ENCODE assay signal across 21 mouse cellular contexts in the genomic region with DNA sequence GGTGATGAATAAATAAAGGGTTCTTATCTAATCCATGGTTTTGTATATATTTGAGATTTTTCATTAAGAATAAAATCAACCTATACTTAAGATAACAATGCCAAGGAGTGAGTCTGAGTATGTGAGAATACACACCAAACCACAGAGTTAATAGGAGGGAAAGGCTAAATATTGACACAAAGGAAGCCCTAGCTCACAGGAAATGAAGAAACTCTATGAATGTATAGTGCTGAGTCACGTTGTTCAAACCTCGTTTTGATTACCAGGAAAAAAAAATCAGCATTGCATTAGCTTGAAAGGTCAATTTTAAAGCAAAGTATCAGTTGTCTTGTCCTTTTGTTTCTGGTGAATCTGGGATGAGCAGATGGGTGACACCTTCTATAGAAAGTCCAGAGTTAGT. TPM values are rescaled to one million over a fixed set of nuclear protein-coding genes. Genes with fewer than 3 reads are reported as not detected.
A peak's percentile ranks its signal among the peaks of the same experiment; 100 is the strongest.
DNase-seq lines count a peak whose midpoint lies in the region; ATAC-seq and TF ChIP-seq lines count a peak whose summit lies in the region.
"Had no signal": no experiment of that assay in that cellular context is flagged by ENCODE, and none has a peak within 500 bp of the region (broad histone marks: within the 10 kb centered on the region; RNA-seq: fewer than 3 reads in every experiment).

No protein-coding gene starts in this region.

- no peak for TF ChIP-seq POLR2A in MEL (IDR thresholded peaks at IDR 0.05; ENCODE audit: control insufficient read depth in 1 of 2, insufficient read depth in 1 of 2, low read depth in 1 of 2, low read length in 2 of 2, poor library complexity in 1 of 2)

- no peak for TF ChIP-seq RAD21 in MEL (IDR thresholded peaks at IDR 0.05; ENCODE audit: low read depth, low read length)

- no peaks in the 10 kb centered on the region; a peak in 1 of 4 replicates for H3K27me3 ChIP-seq in MEL (ENCODE audit: control insufficient read depth in 1 of 2, insufficient read depth in 2 of 2, low read length in 2 of 2)
- H3K27me3 ChIP-seq in stomach, embryonic 14.5 days (ENCODE audit: control insufficient read depth, insufficient read depth, low read length): no peaks in the 10 kb centered on the region
- no peaks in the 10 kb centered on the region for H3K27me3 ChIP-seq in stomach, postnatal 0 days (ENCODE audit: control insufficient read depth, insufficient read depth, low read length)
- H3K27me3 ChIP-seq: embryonic facial prominence, embryonic 13.5 days; forebrain, embryonic 12.5 days; heart, embryonic 13.5 days had no signal

- TF ChIP-seq CTCF in MEL (IDR thresholded peaks at IDR 0.05 in 2 of 3, conservative IDR thresholded peaks at IDR 0.05 in 1 of 3; ENCODE audit: control insufficient read depth in 1 of 3, insufficient read depth in 1 of 3, low read depth in 2 of 3, low read length in 3 of 3, poor library complexity in 1 of 3, severe bottlenecking in 1 of 3): no peak
- no peak for TF ChIP-seq CTCF in stomach, postnatal 0 days (IDR thresholded peaks at IDR 0.05; ENCODE audit: low read depth)

- no peak overlapping the region for H3K4me2 ChIP-seq in stomach, embryonic 14.5 days (replicated peaks; ENCODE audit: low read depth, low read length)
- no peak overlapping the region for H3K4me2 ChIP-seq in stomach, postnatal 0 days (replicated peaks; ENCODE audit: low read depth)
- H3K4me2 ChIP-seq: embryonic facial prominence, embryonic 13.5 days; forebrain, embryonic 12.5 days; heart, embryonic 13.5 days; hindbrain, embryonic 14.5 days had no signal

- H3K4me3 ChIP-seq in MEL (ENCODE audit: control insufficient read depth in 1 of 2, insufficient read depth in 1 of 2, low read depth in 2 of 2, low read length in 2 of 2): no peak overlapping the region
- no peak overlapping the region for H3K4me3 ChIP-seq in stomach, embryonic 14.5 days (ENCODE audit: low read depth, low read length)
- H3K4me3 ChIP-seq in stomach, postnatal 0 days (ENCODE audit: low read depth, low read length): no peak overlapping the region
- H3K4me3 ChIP-seq: embryonic facial prominence, embryonic 10.5 days; embryonic facial prominence, embryonic 13.5 days; erythroblast, embryonic 14.5 days; forebrain, embryonic 12.5 days; gastrocnemius, adult 2 months; heart, embryonic 13.5 days had no signal

- 30% methylated on average over 2 of the region's 2 CpGs for WGBS in stomach, embryonic 14.5 days
- WGBS in stomach, postnatal 0 days: 23% methylated on average over 2 of the region's 2 CpGs

- H3K36me3 ChIP-seq in MEL (ENCODE audit: control insufficient read depth in 1 of 2, insufficient read depth in 2 of 2, low read length in 2 of 2): peaks cover 0 to 9% of the 10 kb centered on the region in 2 experiments; a peak in 2 of 4 replicates
- no peaks in the 10 kb centered on the region for H3K36me3 ChIP-seq in stomach, embryonic 14.5 days (ENCODE audit: control insufficient read depth, insufficient read depth, low read length)
- no peaks in the 10 kb centered on the region for H3K36me3 ChIP-seq in stomach, postnatal 0 days (ENCODE audit: control insufficient read depth, insufficient read depth, low read length)
- H3K36me3 ChIP-seq: embryonic facial prominence, embryonic 10.5 days; embryonic facial prominence, embryonic 13.5 days; forebrain, embryonic 12.5 days; heart, embryonic 13.5 days had no signal

- H3K4me1 ChIP-seq in MEL (ENCODE audit: control insufficient read depth in 1 of 2, insufficient read depth in 2 of 2, low read length in 2 of 2): peaks cover 4 to 13% of the 10 kb centered on the region in 2 experiments; a peak in 3 of 4 replicates
- no peaks in the 10 kb centered on the region for H3K4me1 ChIP-seq in stomach, embryonic 14.5 days (ENCODE audit: control insufficient read depth, insufficient read depth, low read length)
- no peaks in the 10 kb centered on the region for H3K4me1 ChIP-seq in stomach, postnatal 0 days (replicated peaks; ENCODE audit: control insufficient read depth, insufficient read depth)
- H3K4me1 ChIP-seq: embryonic facial prominence, embryonic 13.5 days; forebrain, embryonic 12.5 days; heart, embryonic 13.5 days had no signal

- 0 out of 4 replicates have a peak, but pooled peaks of 1 of the 2 experiments have one; percentile 44 for TF ChIP-seq EP300 in MEL (IDR thresholded peaks at IDR 0.05; ENCODE audit: low read depth in 1 of 2, low read length in 2 of 2)
- TF ChIP-seq EP300 in stomach, postnatal 0 days (optimal IDR thresholded peaks at IDR 0.05): no peak

- ATAC-seq in stomach, embryonic 14.5 days (ENCODE audit: insufficient number of reproducible peaks, insufficient read depth, low FRiP score, low read depth): peak; percentile 75; the same call in 1 of the 2 replicates
- ATAC-seq in stomach, postnatal 0 days (ENCODE audit: low FRiP score, low TSS enrichment): peak; percentile 87
- ATAC-seq: activated CD4-positive, CD25-positive, alpha-beta regulatory T cell, adult 4 months; CD4-positive, CD25-positive, alpha-beta regulatory T cell, adult 4 months; hindbrain, postnatal 0 days; inflammation-experienced regulatory T-cells, adult 6 months had no signal

- DNase-seq in 416B (ENCODE audit: low read depth): peak; percentile 74
- peak; percentile 54 for DNase-seq in MEL (ENCODE audit: low read depth, low spot score)
- DNase-seq in stomach, postnatal 0 days (ENCODE audit: low spot score): no peak
- no peak for DNase-seq in layer of hippocampus, adult 9-11 months
- no peak for DNase-seq in thymus, postnatal 4 days
- no peak for DNase-seq in kidney, postnatal 10 days
- DNase-seq: adrenal gland, adult 8-10 months; cerebellum, adult 11-12 months; cerebellum, adult 8-10 months had no signal

- no peak overlapping the region for H3K9ac ChIP-seq in MEL (ENCODE audit: control insufficient read depth, low read depth, low read length, poor library complexity, severe bottlenecking)
- no peak overlapping the region for H3K9ac ChIP-seq in stomach, embryonic 14.5 days (replicated peaks; ENCODE audit: low read depth, low read length)
- no peak overlapping the region for H3K9ac ChIP-seq in stomach, postnatal 0 days (ENCODE audit: low read length)
- H3K9ac ChIP-seq: embryonic facial prominence, embryonic 13.5 days; forebrain, embryonic 12.5 days; heart, embryonic 13.5 days; hindbrain, embryonic 14.5 days had no signal

- H3K27ac ChIP-seq in MEL (ENCODE audit: control insufficient read depth, low read depth, low read length): no peak overlapping the region
- no peak overlapping the region for H3K27ac ChIP-seq in stomach, embryonic 14.5 days (ENCODE audit: low read length)
- H3K27ac ChIP-seq in stomach, postnatal 0 days (replicated peaks): no peak overlapping the region
- H3K27ac ChIP-seq: embryonic facial prominence, embryonic 10.5 days; embryonic facial prominence, embryonic 13.5 days; forebrain, embryonic 12.5 days; gastrocnemius, adult 2 months; heart, embryonic 13.5 days; hindbrain, embryonic 14.5 days; hindbrain, postnatal 0 days had no signal

- no peaks in the 10 kb centered on the region for H3K9me3 ChIP-seq in MEL (replicated peaks; ENCODE audit: insufficient read depth, low read length)
- H3K9me3 ChIP-seq in stomach, embryonic 14.5 days (ENCODE audit: control insufficient read depth, low read depth, low read length): no peaks in the 10 kb centered on the region
- no peaks in the 10 kb centered on the region for H3K9me3 ChIP-seq in stomach, postnatal 0 days (ENCODE audit: control insufficient read depth, low read length)
- H3K9me3 ChIP-seq: embryonic facial prominence, embryonic 10.5 days; embryonic facial prominence, embryonic 13.5 days; forebrain, embryonic 12.5 days; heart, embryonic 13.5 days had no signal

- H3K79me2 ChIP-seq in MEL (ENCODE audit: control insufficient read depth, insufficient read depth, low read length, poor library complexity): no peaks in the 10 kb centered on the region

TF ChIP-seq in MEL, 35 proteins besides CTCF, POLR2A, EP300 and RAD21:
- TF ChIP-seq ZNF384 (IDR thresholded peaks at IDR 0.05; ENCODE audit: low read depth, low read length) (peak; percentile 60), RCOR1 (IDR thresholded peaks at IDR 0.05; ENCODE audit: low read depth, low read length) (peak; percentile 31), JUND (IDR thresholded peaks at IDR 0.05; ENCODE audit: low read depth, low read length) (no peak), SMC3 (IDR thresholded peaks at IDR 0.05; ENCODE audit: low read depth, low read length) (0 out of 2 replicates have a peak, but pooled peaks have one; percentile 14), CHD1 (IDR thresholded peaks at IDR 0.05; ENCODE audit: low read depth, low read length) (no peak), MXI1 (IDR thresholded peaks at IDR 0.05; ENCODE audit: low read depth, low read length) (no peak), SIN3A (IDR thresholded peaks at IDR 0.05; ENCODE audit: low read length) (no peak), ZKSCAN1 (IDR thresholded peaks at IDR 0.05; ENCODE audit: low read depth, low read length) (no peak), UBTF (IDR thresholded peaks at IDR 0.05; ENCODE audit: borderline replicate concordance, insufficient read depth, low read depth, low read length) (no peak), ZC3H11A (IDR thresholded peaks at IDR 0.05; ENCODE audit: low read depth, low read length) (0 out of 2 replicates have a peak, but pooled peaks have one; percentile 6), GABPA (IDR thresholded peaks at IDR 0.05; ENCODE audit: low read depth, low read length) (0 out of 2 replicates have a peak, but pooled peaks have one; percentile 35)

RNA-seq across cellular contexts. Expression of a gene that starts 12.2 kb away (rescaled TPM):
- total RNA-seq in MEL (2012; rRNA removed): 18.3 and 22.6 TPM in 2 replicates
- polyA plus RNA-seq in MEL (2012; ENCODE audit: insufficient read depth in 1 of 2, insufficient read length in 2 of 2, low read depth in 1 of 2, low replicate concordance in 2 of 2, missing spikeins in 1 of 2): 10 to 100 TPM in 1 of 2 experiments, not detected in 1; 23.7 TPM
- 20.2 and 21.2 TPM in 2 replicates for polyA plus RNA-seq in stomach, embryonic 14.5 days (2014; fragmentation: Nextera tagmentation; extraction: Ambion mirVana)
- polyA plus RNA-seq in stomach, postnatal 0 days (2015; fragmentation: Nextera tagmentation; extraction: Ambion mirVana): 7.4 and 7.8 TPM in 2 replicates

RNA-seq across cellular contexts. Expression of a gene that starts 19.2 kb away (rescaled TPM):
- 19.9 and 20.6 TPM in 2 replicates for total RNA-seq in MEL (2012; rRNA removed)
- polyA plus RNA-seq in MEL (2012; ENCODE audit: insufficient read depth in 1 of 2, insufficient read length in 2 of 2, low read depth in 1 of 2, low replicate concordance in 2 of 2, missing spikeins in 1 of 2): 100 to 1,000 TPM in 1 of 2 experiments, 10 to 100 TPM in 1; 40.9 to 216 TPM
- polyA plus RNA-seq in stomach, embryonic 14.5 days (2014; fragmentation: Nextera tagmentation; extraction: Ambion mirVana): 8.9 and 10.2 TPM in 2 replicates
- polyA plus RNA-seq in stomach, postnatal 0 days (2015; fragmentation: Nextera tagmentation; extraction: Ambion mirVana): 2.8 and 3.0 TPM in 2 replicates

Comparison
In these comparisons a context has a peak if more than half of its experiments do, and no peak if none do; other contexts are left out.
1. DNase-seq: peak in 416B (single experiment) and MEL (single experiment); none in stomach, postnatal 0 days (single experiment), layer of hippocampus, adult 9-11 months (single experiment), thymus, postnatal 4 days (single experiment) and kidney, postnatal 10 days (single experiment).